Mouse (Mus musculus) heart, embryonic 13.5 days (tissue): ENCODE data around the gene Cic. TPM values are rescaled to one million over a fixed set of nuclear protein-coding genes. Genes with fewer than 3 reads are reported as not detected.
"Not testable (repeated sequence)": the region's sequence is repeated elsewhere in the genome, so short reads cannot be mapped to it uniquely, and the experiment has no call there.

Experiments
- ATAC-seq: fragments of 200-750 bp; cut with Nextera tagmentation; 2 replicates; pipeline ENCODE4 v1.8.0; 2017; ENCODE audit warnings: moderate TSS enrichment; ENCODE audit not compliant: insufficient number of reproducible peaks, low FRiP score, low TSS enrichment; ENCODE audit errors: extremely low read depth
- H3K27ac ChIP-seq: fragments of 300-500 bp; sonication (generic); replicated peaks from 2 replicates; pipeline ENCODE4 v1.5.1; 2015; ENCODE audit warnings: moderate library complexity, mild to moderate bottlenecking, inconsistent platforms
- H3K27me3 ChIP-seq: fragments of 300-500 bp; sonication (generic); replicated peaks from 2 replicates; pipeline ENCODE4 v1.6.1; 2015; ENCODE audit warnings: mild to moderate bottlenecking, inconsistent platforms
- H3K36me3 ChIP-seq: fragments of 300-500 bp; sonication (generic); 2 replicates; pipeline ENCODE4 v1.6.1; 2015; ENCODE audit warnings: mild to moderate bottlenecking, inconsistent platforms
- H3K4me1 ChIP-seq: fragments of 300-500 bp; sonication (generic); 2 replicates; pipeline ENCODE4 v1.6.1; 2015; ENCODE audit warnings: inconsistent platforms
- H3K4me2 ChIP-seq: fragments of 300-500 bp; sonication (generic); 2 replicates; pipeline ENCODE4 v1.6.1; 2015; ENCODE audit warnings: inconsistent platforms, mild to moderate bottlenecking, moderate library complexity
- H3K4me3 ChIP-seq: fragments of 300-500 bp; sonication (generic); 2 replicates; pipeline ENCODE4 v1.5.1; 2015; ENCODE audit warnings: moderate library complexity, mild to moderate bottlenecking, inconsistent platforms
- H3K9ac ChIP-seq: fragments of 300-500 bp; sonication (generic); 2 replicates; pipeline ENCODE4 v1.6.1; 2015; ENCODE audit warnings: inconsistent platforms, mild to moderate bottlenecking, moderate library complexity
- H3K9me3 ChIP-seq: fragments of 300-500 bp; sonication (generic); 2 replicates; pipeline ENCODE4 v1.6.1; 2016; ENCODE audit warnings: inconsistent platforms
- WGBS: fragments of 180-500 bp; shearing (Covaris S2); methylation state at CpG from one replicate; pipeline ENCODE4 v1.1.7; 2015; ENCODE audit warnings: mixed read lengths; 5-methylcytosine and 5-hydroxymethylcytosine counted together
- polyA plus RNA-seq: library from polyadenylated mRNA; unstranded; fragments of >200 nt; fragmentation: Nextera tagmentation; extraction: Ambion mirVana; gene quantifications from 2 replicates; pipeline ENCODE4 v1.2.1, GENCODE M21; 2015

The Cic gene
- polyA plus RNA-seq, 1 experiment from 2014 or later, result 22.9 TPM

DNA sequence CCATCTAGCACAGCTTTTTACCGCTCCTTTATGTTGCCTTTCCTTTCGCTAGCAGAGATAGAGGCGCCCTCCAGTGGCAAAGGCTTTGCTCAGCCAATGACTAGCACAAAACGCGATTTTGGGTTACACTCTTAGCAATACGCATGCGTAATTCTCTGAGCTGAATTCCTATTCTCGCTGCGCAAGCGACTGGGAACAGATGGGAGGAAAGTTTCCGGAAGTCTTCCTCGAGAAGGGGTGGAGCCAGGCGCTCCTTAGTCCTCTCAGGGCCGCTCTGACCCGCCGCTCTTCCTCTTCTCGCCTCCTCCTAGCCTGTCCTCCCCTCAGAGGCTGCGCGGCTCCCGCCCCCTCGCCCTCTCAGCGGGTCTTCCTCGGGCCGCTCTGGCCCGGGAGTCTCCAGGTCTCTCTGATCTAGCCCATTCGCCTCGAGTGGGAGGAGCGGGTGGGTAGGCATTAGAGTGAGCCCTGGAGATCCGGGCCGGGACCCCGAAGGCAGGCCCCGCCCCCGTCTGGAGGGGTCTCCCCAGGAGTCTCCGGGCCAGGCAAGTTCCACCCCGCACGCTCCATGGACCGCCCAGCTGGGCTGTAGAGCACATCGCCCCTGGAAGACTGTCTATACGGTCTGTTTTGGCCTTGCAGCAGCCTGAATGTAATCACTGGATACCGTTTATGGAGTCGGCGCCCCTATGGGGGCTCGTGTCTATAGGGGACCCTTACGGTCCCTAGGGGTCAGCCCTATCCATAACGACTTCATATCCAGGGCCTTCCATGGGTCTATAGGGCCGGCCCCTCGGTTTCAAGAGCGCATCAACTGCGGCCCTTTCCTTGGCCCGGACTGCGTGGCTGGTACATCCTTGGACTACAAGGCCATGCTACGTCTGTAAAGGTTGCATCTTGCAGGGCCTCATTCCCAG, 49.3 kb downstream of the Cic start, which contains the start of gene Megf8:
Gene Megf8 (plus strand): TSS at position 633 of the 914 bp plus-strand sequence.
- peak within 1 kb of the TSS; percentile 84 for H3K9ac ChIP-seq
- H3K36me3 ChIP-seq, result peaks cover 3% of the 10 kb centered on the region; the same call in 1 of the 2 replicates
- 1% methylated on average over 51 of the region's 52 CpGs for whole genome bisulfite sequencing
- H3K9me3 ChIP-seq, result no peaks in the 10 kb centered on the region
- H3K4me2 ChIP-seq, result peak within 1 kb of the TSS; percentile 97
- ATAC-seq, result peak; percentile 95
- H3K27me3 ChIP-seq, result peaks cover 45% of the 10 kb centered on the region
- peaks cover 34% of the 10 kb centered on the region for H3K4me1 ChIP-seq
- H3K4me3 ChIP-seq, result peak within 1 kb of the TSS; percentile 71
- peak within 1 kb of the TSS; percentile 82 for H3K27ac ChIP-seq

DNA sequence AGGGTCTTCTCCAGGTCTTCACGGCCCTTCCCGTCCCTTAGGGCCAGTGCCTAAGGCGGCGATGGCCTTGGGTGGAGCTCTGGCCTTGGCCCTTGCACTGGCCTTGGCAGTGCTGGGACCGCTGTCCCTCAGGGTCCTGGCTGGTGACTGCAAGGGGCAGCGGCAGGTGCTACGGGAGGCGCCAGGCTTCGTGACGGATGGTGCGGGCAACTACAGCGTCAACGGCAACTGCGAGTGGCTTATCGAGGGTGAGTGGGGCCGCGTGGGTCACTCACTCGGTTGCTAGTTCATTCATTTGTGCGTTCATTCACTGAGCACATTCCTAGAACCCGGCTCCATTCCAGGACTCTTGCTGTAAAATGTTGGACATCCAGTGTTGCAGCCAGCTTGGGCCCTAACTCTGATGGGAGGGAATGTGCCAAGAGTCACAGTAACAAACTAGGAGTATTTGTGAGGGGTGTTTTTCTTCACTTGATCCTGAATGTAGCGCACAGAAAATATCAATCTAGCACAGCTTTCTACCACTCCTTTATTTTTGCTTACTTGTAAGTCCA, 50.0 kb downstream of the Cic start:
- no peak for ATAC-seq
- no peaks in the 10 kb centered on the region for H3K9me3 ChIP-seq
- H3K4me3 ChIP-seq, result peak overlapping the region; percentile 71
- peaks cover 39% of the 10 kb centered on the region for H3K4me1 ChIP-seq
- peak overlapping the region; percentile 97 for H3K4me2 ChIP-seq
- H3K27me3 ChIP-seq, result peaks cover 37% of the 10 kb centered on the region
- H3K9ac ChIP-seq, result peak overlapping the region; percentile 84
- H3K27ac ChIP-seq, result peak overlapping the region; percentile 82
- WGBS, result 14% methylated on average over 21 of the region's 21 CpGs
- H3K36me3 ChIP-seq, result peaks cover 3% of the 10 kb centered on the region; the same call in 1 of the 2 replicates

DNA sequence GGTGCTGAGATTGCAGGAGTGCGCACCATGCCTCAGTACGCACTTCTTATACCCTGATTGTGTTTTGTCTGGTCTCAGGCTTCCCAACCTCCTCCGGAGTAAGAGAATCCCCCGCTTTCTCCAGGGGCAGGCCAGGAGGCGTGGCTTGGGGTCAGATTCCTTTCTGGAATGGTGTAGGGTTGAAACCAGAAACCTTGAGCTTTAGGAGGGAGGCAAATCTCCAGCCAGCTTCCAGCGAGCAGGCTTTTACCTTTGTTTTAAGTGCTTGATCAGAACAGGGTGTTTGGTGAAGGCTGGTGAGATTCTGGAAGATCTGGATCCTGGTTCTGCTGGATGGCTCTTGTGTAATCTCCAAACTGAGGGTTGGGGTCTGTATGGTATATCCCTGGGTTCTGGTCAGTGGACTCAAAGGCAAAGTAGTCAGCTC, 54.6 kb downstream of the Cic start:
- Histone ChIP-seq H3K9me3 (no peaks in the 10 kb centered on the region), H3K4me1 (peaks cover 22% of the 10 kb centered on the region), H3K4me2 (peak overlapping the region; percentile 58), H3K27me3 (no peaks in the 10 kb centered on the region), H3K9ac (peak overlapping the region; percentile 65), H3K27ac (peak overlapping the region; percentile 84), H3K36me3 (peaks cover 8% of the 10 kb centered on the region; the same call in 1 of the 2 replicates), H3K4me3 (peak overlapping the region; percentile 22)
- peak; percentile 39; the same call in 1 of the 2 replicates for ATAC-seq
- WGBS, result 9% methylated on average over 6 of the region's 6 CpGs

DNA sequence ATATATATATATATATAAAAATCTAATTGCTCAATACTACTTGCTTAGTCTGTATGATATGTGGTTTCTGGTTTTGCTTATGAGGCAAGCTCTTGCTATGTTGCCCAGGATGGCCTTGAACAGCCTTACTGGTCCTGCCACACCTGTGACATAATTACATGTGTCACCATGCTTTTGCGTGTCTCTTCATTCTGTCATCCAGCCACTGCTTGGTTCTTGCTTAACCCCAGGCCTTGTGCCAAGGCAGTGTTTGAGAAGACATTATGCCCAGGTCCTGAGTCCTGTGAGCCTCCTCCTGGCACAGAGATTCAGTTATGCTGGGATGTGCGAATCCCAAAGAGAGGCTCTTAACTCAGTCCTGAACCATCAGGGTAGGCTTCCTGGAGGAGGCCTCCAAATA, 55.7 kb downstream of the Cic start:
- Histone ChIP-seq H3K36me3 (peaks cover 11% of the 10 kb centered on the region; the same call in 1 of the 2 replicates), H3K9me3 (no peaks in the 10 kb centered on the region), H3K27me3 (no peaks in the 10 kb centered on the region), H3K27ac (no peak overlapping the region), H3K4me2 (no peak overlapping the region), H3K4me3 (no peak overlapping the region), H3K9ac (no peak overlapping the region), H3K4me1 (peaks cover 12% of the 10 kb centered on the region)
- ATAC-seq, result no peak
- 92% methylated on average over 2 of the region's 2 CpGs for WGBS

DNA sequence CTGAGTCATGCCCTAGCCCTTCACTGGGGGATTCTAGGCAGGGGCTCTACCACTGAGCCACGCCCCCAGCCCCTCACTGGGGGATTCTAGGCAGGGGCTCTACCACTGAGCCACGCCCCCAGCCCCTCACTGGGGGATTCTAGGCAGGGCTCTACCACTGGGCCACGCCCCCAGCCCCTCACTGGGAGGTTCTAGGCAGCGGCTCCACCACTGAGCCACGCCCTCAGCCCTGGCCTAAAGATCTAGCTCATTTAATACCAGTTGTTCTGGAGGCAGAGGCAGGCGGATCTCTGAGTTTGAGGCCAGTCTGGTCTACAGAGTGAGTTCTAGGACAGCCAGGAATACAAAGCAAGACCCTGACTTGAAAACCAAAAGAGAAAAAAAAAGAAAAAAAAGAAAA, 57.9 kb downstream of the Cic start:
- WGBS, result 83% methylated on average over 6 of the region's 6 CpGs
- not testable (repeated sequence) for H3K9ac ChIP-seq, ATAC-seq, H3K4me2 ChIP-seq, H3K4me3 ChIP-seq, H3K9me3 ChIP-seq, H3K27ac ChIP-seq, H3K27me3 ChIP-seq
- Histone ChIP-seq H3K4me1 (peaks cover 12% of the 10 kb centered on the region), H3K36me3 (peaks cover 20% of the 10 kb centered on the region)

DNA sequence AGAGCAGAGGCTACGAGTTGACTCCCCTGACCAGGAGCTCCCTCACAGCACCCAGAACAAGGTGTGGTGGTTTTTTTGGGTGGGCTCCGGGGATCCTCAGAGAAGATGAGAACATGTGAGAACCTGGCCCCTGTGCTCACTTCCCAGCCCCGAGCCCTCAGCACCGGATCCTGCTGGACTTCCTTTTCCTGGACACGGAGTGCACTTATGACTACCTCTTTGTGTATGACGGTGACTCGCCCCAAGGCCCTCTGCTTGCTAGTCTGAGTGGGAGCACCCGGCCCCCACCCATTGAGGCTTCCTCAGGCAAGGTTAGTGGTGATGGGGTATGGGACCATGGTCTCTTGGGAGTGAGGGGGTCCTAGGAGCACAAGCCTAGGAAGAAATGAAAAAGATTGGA, 58.7 kb downstream of the Cic start:
- no peak overlapping the region for H3K9ac ChIP-seq
- no peak overlapping the region for H3K4me2 ChIP-seq
- H3K36me3 ChIP-seq, result peaks cover 28% of the 10 kb centered on the region
- ATAC-seq, result no peak
- H3K27ac ChIP-seq, result no peak overlapping the region
- 75% methylated on average over 8 of the region's 8 CpGs for WGBS
- H3K4me1 ChIP-seq, result peaks cover 12% of the 10 kb centered on the region
- H3K4me3 ChIP-seq, result no peak overlapping the region
- H3K27me3 ChIP-seq, result no peaks in the 10 kb centered on the region
- H3K9me3 ChIP-seq, result no peaks in the 10 kb centered on the region

DNA sequence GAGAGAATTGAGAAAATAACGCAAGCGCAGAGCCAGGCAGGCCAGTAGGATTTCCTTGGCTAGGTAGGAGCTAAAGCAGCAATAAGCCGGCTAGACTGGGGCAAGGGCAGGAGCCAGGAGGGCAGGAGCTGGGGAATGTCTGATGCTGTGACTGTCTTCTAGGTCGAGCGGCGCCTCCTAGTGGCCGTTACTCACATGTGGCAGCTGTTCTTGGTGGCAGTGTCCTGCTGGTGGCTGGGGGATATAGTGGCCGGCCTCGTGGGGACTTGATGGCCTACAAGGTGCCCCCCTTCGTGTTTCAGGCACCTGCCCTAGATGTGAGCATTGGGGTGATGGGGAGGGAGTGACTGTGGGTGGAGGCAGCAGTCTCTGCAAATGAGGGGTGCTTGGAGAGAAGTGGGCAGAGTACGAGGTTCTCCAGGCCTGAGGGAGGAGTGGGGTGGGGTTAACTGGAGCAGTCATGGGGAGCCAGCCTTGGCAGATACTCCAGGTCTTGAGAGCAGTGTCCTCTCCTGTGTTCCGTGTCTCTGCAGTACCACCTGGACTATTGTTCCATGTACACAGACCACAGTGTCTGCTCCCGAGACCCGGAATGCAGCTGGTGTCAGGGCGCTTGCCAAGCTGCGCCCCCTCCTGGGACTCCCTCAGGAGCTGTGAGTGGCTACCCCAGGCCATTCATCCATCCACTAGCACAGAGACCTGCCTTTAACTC, 66.2 kb downstream of the Cic start:
- H3K4me3 ChIP-seq, result no peak overlapping the region
- no peaks in the 10 kb centered on the region for H3K27me3 ChIP-seq
- peaks cover 64% of the 10 kb centered on the region for H3K36me3 ChIP-seq
- 39% methylated on average over 16 of the region's 16 CpGs for WGBS
- H3K4me1 ChIP-seq, result no peaks in the 10 kb centered on the region; the same call in 1 of the 2 replicates
- no peak overlapping the region for H3K4me2 ChIP-seq
- no peaks in the 10 kb centered on the region for H3K9me3 ChIP-seq
- no peak overlapping the region for H3K9ac ChIP-seq
- no peak overlapping the region for H3K27ac ChIP-seq
- 0 out of 2 replicates have a peak, but pooled peaks have one; percentile 16 for ATAC-seq

DNA sequence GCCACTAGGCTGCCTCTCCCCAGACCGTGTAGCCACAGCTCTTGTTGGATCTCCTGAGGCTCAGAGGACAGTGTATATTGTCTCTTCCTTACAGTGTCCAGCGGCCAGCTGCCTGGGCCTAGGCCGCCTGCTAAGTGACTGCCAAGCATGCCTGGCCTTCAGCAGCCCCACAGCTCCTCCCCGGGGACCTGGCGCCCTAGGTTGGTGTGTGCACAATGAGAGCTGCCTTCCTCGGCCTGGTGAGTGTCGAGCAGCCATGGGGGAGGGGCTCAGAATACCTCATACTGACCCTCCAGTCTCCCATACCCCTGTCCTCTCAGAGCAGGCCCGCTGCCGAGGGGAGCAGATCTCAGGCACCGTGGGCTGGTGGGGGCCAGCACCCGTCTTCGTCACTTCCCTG, 67.0 kb downstream of the Cic start:
- 72% methylated on average over 12 of the region's 12 CpGs for WGBS
- peaks cover 68% of the 10 kb centered on the region for H3K36me3 ChIP-seq
- H3K27me3 ChIP-seq, result no peaks in the 10 kb centered on the region
- H3K4me1 ChIP-seq, result no peaks in the 10 kb centered on the region; the same call in 1 of the 2 replicates
- H3K9ac ChIP-seq, result no peak overlapping the region
- no peak for ATAC-seq
- H3K27ac ChIP-seq, result no peak overlapping the region
- H3K9me3 ChIP-seq, result no peaks in the 10 kb centered on the region
- H3K4me2 ChIP-seq, result no peak overlapping the region
- no peak overlapping the region for H3K4me3 ChIP-seq

DNA sequence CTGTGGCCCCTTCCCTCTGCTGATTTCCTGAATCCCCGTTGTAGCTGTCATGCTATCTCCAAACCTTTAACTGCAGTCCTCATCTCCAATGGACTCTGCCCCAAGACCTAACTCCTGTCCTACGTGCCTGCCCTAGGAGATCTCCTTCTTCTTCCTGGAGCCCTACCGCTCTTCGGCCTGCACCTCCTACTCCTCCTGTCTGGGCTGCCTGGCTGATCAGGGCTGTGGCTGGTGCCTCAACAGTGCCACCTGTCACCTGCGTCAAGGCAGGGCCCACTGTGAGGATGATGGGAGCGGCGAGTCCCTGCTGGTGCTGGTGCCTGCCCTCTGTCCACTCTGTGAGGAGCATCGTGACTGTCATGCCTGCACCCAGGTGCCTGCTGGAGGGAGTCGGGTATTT, 71.8 kb downstream of the Cic start:
- Histone ChIP-seq H3K9me3 (no peaks in the 10 kb centered on the region), H3K4me2 (no peak overlapping the region), H3K9ac (no peak overlapping the region), H3K4me1 (no peaks in the 10 kb centered on the region), H3K4me3 (no peak overlapping the region), H3K36me3 (peaks cover 80% of the 10 kb centered on the region), H3K27me3 (no peaks in the 10 kb centered on the region), H3K27ac (no peak overlapping the region)
- WGBS, result 82% methylated on average over 9 of the region's 9 CpGs
- no peak for ATAC-seq

DNA sequence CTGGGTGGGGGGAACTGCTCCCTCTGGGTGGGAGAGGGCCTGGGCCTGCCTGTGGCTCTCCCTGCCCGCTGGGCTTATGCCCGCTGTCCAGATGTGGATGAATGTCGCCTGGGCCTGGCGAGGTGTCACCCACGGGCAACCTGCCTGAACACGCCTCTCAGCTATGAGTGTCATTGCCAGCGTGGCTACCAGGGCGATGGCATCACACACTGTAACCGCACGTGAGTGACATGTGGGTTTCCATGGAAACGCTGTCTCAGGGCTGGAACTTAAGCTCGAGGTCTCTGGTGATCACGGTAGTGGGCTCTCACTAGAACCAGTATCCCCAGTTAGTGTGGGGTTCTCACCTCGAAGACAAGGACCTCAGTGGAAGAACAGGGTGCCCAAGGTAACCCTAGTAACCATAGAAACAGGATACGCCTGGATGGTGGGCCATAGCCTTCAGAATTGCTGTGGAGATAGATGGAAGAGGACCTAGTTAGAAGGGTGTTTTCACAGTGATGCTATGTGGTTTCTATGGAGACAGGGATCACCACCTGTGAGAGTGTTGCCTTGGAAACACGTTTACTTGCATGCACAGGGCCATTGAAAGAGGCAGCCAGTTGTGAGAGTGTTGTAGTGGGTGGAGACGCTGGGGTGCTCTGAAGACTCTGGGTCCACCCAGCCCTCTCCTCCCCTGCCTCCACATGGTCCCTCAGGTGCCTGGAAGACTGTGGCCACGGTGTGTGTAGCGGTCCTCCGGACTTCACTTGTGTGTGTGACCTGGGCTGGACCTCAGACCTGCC, 73.7 kb downstream of the Cic start:
- H3K9me3 ChIP-seq, result no peaks in the 10 kb centered on the region
- ATAC-seq, result no peak
- no peaks in the 10 kb centered on the region for H3K4me1 ChIP-seq
- no peak overlapping the region for H3K4me3 ChIP-seq
- H3K4me2 ChIP-seq, result no peak overlapping the region
- H3K36me3 ChIP-seq, result peaks cover 70% of the 10 kb centered on the region
- no peak overlapping the region for H3K9ac ChIP-seq
- no peaks in the 10 kb centered on the region for H3K27me3 ChIP-seq
- 78% methylated on average over 20 of the region's 20 CpGs for WGBS
- no peak overlapping the region for H3K27ac ChIP-seq
